Mouse (Mus musculus): ENCODE data around the gene Olfr659.

Gene Olfr659

DNA sequence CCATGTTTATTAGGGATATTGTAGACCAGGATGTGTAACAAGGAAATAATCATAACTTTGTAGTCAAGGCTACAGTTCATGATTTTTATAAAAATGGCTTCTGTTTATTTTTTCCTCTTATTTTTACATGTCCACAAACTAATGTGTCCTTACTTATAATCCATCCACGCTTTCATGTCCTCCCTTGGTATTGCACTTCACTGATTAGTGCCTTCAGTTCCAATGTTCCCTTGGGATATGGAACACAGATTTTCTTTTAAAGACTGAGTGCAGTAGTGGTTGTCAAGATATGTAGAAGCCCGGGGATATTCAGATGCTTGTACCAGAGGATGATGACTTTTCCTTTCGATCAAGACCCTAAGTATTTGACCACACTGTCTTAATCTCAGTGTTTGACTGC is at the start of gene Olfr659:
Gene Olfr659 (plus strand): TSS at position 301 of the 400 bp plus-strand sequence.
- DNase-seq (ENCODE audit: low read depth), result no peak

DNA sequence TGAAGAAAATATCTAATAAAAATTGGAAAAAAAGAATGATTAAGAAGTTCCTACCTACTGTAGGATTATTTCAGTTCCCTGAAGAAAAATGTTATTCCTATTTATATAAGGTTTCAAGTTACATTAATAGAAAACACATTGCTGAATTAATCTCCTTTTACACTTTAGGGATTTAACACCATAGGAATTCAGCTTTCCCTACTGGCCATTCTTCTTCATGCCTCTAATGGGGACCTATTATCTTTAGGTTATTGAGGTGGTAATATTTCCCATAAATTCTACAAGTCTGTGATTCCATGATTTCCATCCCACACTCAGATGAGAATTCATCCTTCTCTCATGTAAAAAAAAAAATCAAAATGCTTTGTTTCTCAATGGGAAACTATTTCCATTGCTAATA is 42.1 kb upstream of the Olfr659 start, which contains the start of gene Olfr657:
Gene Olfr657 (plus strand): TSS at position 301 of the 400 bp plus-strand sequence.
- no peak for DNase-seq (ENCODE audit: low read depth)

DNA sequence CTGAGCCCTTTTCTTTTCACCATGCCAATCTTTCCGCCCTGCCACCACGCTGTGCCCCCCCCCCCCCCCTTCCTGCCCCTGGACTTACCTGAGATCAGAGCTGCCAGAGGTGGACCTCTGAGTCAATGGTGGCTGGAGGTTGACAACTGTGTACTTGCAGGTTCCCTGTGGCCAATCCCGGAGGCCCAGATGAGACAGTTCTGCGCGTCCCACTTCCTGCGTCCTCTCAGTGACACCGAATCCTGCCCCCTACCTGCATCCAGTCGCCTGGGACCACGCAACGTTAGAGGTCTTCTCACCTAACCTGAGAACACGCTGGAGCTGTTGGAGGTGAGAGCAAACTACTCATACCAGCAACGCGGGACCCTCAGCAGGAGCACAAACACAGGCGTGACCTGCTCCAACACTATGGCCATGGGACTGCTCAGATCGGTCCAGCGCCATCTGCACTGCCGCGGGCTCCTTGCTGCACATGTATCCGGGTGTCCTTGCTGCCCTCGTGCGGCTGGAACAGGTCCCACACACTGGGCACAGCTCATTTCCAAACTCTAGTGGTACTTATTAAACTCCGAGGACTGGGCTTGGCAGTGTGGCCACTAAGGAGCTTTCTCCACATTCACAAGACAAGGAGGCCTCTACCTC is 19.6 kb upstream of the Olfr659 start, which contains the start of gene Olfr658:
Gene Olfr658 (minus strand): TSS at position 465 of the 642 bp plus-strand sequence.
- peak; percentile 2 for DNase-seq (ENCODE audit: low read depth)

DNA sequence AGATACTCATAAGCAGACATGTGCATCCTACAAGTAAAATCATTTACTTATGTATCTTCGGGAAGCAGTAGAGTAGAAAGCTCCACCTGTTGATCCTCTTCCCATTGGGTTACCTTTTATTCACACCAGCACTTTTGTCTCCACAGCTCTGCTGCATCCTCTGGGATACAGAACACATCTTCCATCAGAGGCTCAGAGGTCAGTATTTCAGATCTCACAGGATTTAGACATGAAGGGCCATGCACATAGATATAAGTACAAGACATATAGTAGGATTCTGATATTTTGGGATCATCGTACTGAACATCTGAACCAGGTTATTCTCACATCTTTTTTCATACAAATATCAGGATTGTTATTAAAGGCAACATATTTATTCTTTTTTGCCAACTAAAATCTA is 19.6 kb downstream of the Olfr659 start, which contains the start of gene Olfr661:
Gene Olfr661 (plus strand): TSS at position 301 of the 400 bp plus-strand sequence.
- no peak for DNase-seq (ENCODE audit: low read depth)
